Mouse (Mus musculus): ENCODE measurements around the gene Mmp8. TPM values are rescaled to one million over a fixed set of nuclear protein-coding genes. Genes with fewer than 3 reads are reported as not detected.

Gene Mmp8
- not detected in 2 replicates for polyA plus RNA-seq (2014; fragmentation: Nextera tagmentation; extraction: Ambion mirVana)

DNA sequence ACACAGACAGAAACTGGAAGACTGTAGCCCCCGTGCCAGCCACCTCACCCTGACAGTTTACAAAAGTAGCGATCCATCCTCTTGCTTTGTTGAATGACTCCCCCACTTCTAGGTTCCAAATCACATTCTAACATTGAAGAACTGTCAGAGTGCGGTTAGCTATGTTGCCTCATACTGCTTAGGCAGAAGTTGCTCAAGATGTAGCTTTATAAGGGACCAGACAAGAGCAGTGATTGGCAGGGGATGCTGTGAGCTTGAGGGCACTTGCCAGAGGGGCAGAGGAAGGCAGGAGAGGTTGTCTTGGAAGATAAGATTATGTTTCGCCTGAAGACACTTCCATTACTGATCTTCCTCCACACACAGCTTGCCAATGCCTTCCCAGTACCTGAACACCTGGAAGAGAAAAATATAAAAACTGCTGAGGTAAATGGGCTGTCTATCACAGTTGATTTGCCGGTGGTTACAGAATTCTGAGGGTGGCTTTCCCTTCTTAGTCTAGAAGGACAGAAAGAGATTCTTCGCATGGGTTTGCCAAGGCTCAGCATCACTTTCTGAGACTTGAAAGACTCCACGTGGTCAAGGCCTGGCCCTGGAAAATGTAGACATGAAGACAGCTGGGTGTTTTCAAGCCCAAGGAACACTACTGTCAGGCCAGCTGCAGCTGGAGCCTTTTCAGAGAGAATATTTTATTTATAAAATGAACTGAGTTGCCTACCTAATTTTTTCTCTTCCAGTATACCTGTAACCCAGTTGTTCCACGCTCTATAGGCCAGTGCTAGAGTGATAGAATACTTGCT lies at the start of gene Mmp8:
Mmp8 (plus strand) TSS at position 236 of the 797 bp plus-strand sequence.
- Histone ChIP-seq H3K27me3 (ENCODE audit: control insufficient read depth, insufficient read depth, low read length) (no peaks in the 10 kb centered on the region), H3K27ac (replicated peaks; ENCODE audit: low read depth, low read length) (no peak within 1 kb of the TSS), H3K9ac (replicated peaks; ENCODE audit: low read length) (no peak within 1 kb of the TSS), H3K4me2 (ENCODE audit: low read length) (no peak within 1 kb of the TSS), H3K4me3 (replicated peaks; ENCODE audit: low read depth, low read length) (no peak within 1 kb of the TSS), H3K36me3 (ENCODE audit: control insufficient read depth, insufficient read depth, low read length) (no peaks in the 10 kb centered on the region), H3K9me3 (ENCODE audit: control insufficient read depth, low read length) (no peaks in the 10 kb centered on the region), H3K4me1 (ENCODE audit: control insufficient read depth, insufficient read depth, low read length) (no peaks in the 10 kb centered on the region)
- no peak for ATAC-seq (ENCODE audit: low FRiP score, low TSS enrichment)
- no peak for DNase-seq
- WGBS: 86% methylated on average over 8 of the region's 8 CpGs

DNA sequence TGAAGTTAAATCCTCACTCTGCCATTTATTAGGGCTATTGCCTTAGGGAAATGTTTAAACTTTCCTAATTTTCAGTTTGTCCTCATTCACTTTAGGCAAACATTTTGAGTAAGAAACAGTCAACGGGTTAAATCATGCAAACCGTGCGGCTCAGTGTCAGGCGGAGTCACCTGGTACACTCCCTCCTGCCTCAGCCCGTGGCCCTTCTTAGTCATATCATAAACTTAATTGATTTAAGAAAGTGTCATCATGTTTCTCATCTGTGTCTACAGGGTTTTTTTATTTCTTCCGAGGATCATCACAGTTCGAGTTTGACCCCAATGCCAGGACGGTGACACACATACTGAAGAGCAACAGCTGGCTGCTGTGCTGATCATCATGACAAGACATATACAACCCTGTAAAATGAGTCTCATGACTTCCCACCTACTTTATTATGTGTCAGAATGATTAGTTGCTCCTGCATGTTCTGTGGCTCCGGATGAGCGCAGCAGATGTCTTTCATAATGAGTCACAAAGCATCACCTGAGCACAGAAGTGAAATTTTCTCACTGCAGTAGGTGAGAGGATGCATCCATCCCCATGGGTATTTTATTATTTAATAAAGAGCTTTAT lies 48.5 kb upstream of the Mmp8 start:
- DNase-seq (no peak), ATAC-seq (ENCODE audit: low FRiP score, low TSS enrichment) (no peak)
- Histone ChIP-seq H3K9me3 (ENCODE audit: control insufficient read depth, low read length) (no peaks in the 10 kb centered on the region), H3K4me3 (replicated peaks; ENCODE audit: low read depth, low read length) (no peak overlapping the region), H3K9ac (replicated peaks; ENCODE audit: low read length) (no peak overlapping the region), H3K27me3 (ENCODE audit: control insufficient read depth, insufficient read depth, low read length) (no peaks in the 10 kb centered on the region), H3K36me3 (ENCODE audit: control insufficient read depth, insufficient read depth, low read length) (no peaks in the 10 kb centered on the region), H3K4me1 (ENCODE audit: control insufficient read depth, insufficient read depth, low read length) (no peaks in the 10 kb centered on the region), H3K27ac (replicated peaks; ENCODE audit: low read depth, low read length) (no peak overlapping the region), H3K4me2 (ENCODE audit: low read length) (no peak overlapping the region)
- WGBS: 90% methylated on average over 10 of the region's 10 CpGs

DNA sequence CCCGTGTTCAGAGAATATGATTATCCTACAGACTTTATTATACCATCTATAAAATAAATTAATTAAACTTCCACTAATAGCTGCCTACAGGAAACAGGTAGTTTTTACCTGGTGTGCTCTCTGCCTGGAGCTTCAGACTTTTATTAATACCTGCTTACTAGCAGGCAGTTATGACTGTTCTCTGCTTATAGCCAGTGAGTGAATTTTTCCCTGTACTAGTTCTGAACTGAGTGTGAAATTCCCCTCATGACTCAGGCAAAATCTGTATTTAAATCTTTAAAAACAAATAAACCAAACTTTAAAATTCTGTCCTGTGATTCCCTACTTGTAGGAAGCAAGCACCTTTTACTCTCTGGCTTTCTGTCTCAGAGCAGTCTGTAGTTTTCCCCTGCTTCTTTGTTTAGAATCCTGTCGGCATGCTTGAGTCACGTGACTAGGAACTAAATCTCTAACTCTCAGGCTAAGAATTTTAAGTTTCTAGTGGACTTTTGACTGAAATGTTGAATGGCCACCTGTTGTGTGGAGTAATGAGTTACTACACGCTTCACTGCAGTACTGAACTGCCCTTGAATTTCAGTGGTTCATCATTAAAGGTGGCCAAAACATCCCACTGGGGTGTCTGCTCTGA lies 40.2 kb upstream of the Mmp8 start:
- H3K9ac ChIP-seq (replicated peaks; ENCODE audit: low read length): no peak overlapping the region
- no peaks in the 10 kb centered on the region for H3K4me1 ChIP-seq (ENCODE audit: control insufficient read depth, insufficient read depth, low read length)
- H3K9me3 ChIP-seq (ENCODE audit: control insufficient read depth, low read length): no peaks in the 10 kb centered on the region
- no peak overlapping the region for H3K4me3 ChIP-seq (replicated peaks; ENCODE audit: low read depth, low read length)
- no peak overlapping the region for H3K27ac ChIP-seq (replicated peaks; ENCODE audit: low read depth, low read length)
- no peaks in the 10 kb centered on the region for H3K27me3 ChIP-seq (ENCODE audit: control insufficient read depth, insufficient read depth, low read length)
- H3K4me2 ChIP-seq (ENCODE audit: low read length): no peak overlapping the region
- WGBS: 53% methylated on average over 4 of the region's 4 CpGs
- ATAC-seq (ENCODE audit: low FRiP score, low TSS enrichment): no peak
- H3K36me3 ChIP-seq (ENCODE audit: control insufficient read depth, insufficient read depth, low read length): no peaks in the 10 kb centered on the region
- DNase-seq: no peak

DNA sequence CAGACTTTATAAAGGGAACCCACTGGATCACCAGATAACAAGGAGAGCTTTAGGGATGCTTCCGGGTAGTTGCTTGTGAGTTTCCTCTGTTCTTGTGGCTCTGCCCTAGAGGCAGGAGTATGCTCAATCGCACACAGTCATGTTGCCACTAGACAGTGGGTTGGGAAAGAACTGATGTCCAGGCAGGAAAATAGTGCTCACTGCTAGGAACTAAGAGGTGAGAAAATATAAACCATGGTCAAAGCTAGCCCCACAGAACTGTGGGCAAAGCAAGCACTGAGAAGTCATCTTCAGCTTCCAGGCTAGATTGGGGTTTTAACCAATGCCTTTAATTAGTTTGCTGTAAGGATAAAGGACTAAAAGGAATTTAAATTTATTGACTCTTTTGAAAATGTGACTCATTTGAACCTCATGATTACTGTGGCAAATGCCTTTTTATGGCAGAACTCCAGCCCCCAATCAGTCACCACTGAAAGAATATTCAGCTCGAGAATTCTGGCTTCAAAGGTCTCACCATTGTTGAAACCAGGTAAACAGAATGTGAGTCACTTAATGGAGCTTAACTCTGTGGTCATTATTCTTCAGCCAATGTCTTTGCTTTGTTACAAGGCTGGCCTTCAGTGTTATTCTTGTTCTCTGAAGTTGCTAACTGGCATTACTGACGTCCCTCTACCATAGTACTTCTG lies 31.9 kb upstream of the Mmp8 start:
- H3K36me3 ChIP-seq (ENCODE audit: control insufficient read depth, insufficient read depth, low read length): no peaks in the 10 kb centered on the region
- H3K4me1 ChIP-seq (ENCODE audit: control insufficient read depth, insufficient read depth, low read length): no peaks in the 10 kb centered on the region
- no peak overlapping the region for H3K4me3 ChIP-seq (replicated peaks; ENCODE audit: low read depth, low read length)
- no peaks in the 10 kb centered on the region for H3K9me3 ChIP-seq (ENCODE audit: control insufficient read depth, low read length)
- no peaks in the 10 kb centered on the region for H3K27me3 ChIP-seq (ENCODE audit: control insufficient read depth, insufficient read depth, low read length)
- no peak for DNase-seq
- no peak for ATAC-seq (ENCODE audit: low FRiP score, low TSS enrichment)
- 78% methylated on average over 4 of the region's 4 CpGs for WGBS
- H3K9ac ChIP-seq (replicated peaks; ENCODE audit: low read length): no peak overlapping the region
- H3K4me2 ChIP-seq (ENCODE audit: low read length): no peak overlapping the region
- H3K27ac ChIP-seq (replicated peaks; ENCODE audit: low read depth, low read length): no peak overlapping the region

DNA sequence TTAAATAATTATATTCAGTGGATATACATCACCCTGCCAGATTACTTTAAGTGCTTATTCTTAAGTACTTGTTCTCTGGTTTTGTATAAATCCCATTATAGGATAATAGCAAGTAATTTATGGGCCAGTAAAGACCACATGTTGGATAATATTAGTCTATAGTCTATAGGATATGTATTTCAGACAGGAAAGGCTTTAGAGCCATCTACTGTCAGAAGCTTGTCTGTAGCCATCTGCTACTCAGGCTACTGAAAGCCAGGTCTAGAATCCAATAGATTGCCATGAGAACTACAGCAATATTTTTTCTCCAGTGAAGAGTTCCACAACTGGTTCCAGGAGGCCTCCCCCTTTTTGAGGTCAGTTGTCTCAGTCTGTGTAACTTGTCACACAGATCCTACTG lies 15.5 kb upstream of the Mmp8 start:
- Histone ChIP-seq H3K4me3 (replicated peaks; ENCODE audit: low read depth, low read length) (no peak overlapping the region), H3K27ac (replicated peaks; ENCODE audit: low read depth, low read length) (no peak overlapping the region), H3K4me1 (ENCODE audit: control insufficient read depth, insufficient read depth, low read length) (no peaks in the 10 kb centered on the region), H3K9ac (replicated peaks; ENCODE audit: low read length) (no peak overlapping the region), H3K9me3 (ENCODE audit: control insufficient read depth, low read length) (0 out of 2 replicates have a peak, but pooled peaks cover 2% of the 10 kb centered on the region), H3K36me3 (ENCODE audit: control insufficient read depth, insufficient read depth, low read length) (no peaks in the 10 kb centered on the region), H3K27me3 (ENCODE audit: control insufficient read depth, insufficient read depth, low read length) (no peaks in the 10 kb centered on the region), H3K4me2 (ENCODE audit: low read length) (no peak overlapping the region)
- ATAC-seq (ENCODE audit: low FRiP score, low TSS enrichment) (no peak), DNase-seq (no peak)

DNA sequence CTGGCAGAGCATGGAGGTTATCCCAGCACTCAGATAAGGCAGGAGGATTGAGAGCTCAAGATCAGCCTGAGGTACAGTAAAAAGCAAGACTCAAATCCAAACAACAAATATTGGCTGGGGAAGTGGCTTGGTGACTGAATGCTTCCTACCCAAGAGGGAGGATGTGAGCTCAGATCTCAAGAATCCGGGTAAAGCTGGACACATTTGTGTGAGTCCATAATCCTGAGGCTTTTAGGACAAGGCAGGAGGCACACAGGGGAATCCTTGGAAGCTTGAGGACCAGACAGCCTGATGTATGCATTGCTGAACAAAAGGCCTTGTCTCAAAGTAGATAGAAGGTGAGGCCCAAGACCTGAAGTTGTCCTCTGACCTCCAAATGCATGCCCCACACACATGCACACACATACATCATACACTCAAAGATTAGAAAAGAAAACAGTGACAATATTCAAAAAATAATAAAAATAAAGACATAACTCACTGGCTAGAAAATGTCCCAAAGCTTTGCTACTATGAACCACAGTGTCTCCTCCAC lies 13.3 kb upstream of the Mmp8 start:
- H3K27me3 ChIP-seq (ENCODE audit: control insufficient read depth, insufficient read depth, low read length): no peaks in the 10 kb centered on the region
- H3K9ac ChIP-seq (replicated peaks; ENCODE audit: low read length): no peak overlapping the region
- ATAC-seq (ENCODE audit: low FRiP score, low TSS enrichment) (no peak), DNase-seq (no peak)
- no peaks in the 10 kb centered on the region for H3K36me3 ChIP-seq (ENCODE audit: control insufficient read depth, insufficient read depth, low read length)
- H3K9me3 ChIP-seq (ENCODE audit: control insufficient read depth, low read length): no peaks in the 10 kb centered on the region
- no peak overlapping the region for H3K4me2 ChIP-seq (ENCODE audit: low read length)
- WGBS: 67% methylated on average over 1 of the region's 1 CpGs
- H3K4me1 ChIP-seq (ENCODE audit: control insufficient read depth, insufficient read depth, low read length): no peaks in the 10 kb centered on the region
- no peak overlapping the region for H3K27ac ChIP-seq (replicated peaks; ENCODE audit: low read depth, low read length)
- no peak overlapping the region for H3K4me3 ChIP-seq (replicated peaks; ENCODE audit: low read depth, low read length)

DNA sequence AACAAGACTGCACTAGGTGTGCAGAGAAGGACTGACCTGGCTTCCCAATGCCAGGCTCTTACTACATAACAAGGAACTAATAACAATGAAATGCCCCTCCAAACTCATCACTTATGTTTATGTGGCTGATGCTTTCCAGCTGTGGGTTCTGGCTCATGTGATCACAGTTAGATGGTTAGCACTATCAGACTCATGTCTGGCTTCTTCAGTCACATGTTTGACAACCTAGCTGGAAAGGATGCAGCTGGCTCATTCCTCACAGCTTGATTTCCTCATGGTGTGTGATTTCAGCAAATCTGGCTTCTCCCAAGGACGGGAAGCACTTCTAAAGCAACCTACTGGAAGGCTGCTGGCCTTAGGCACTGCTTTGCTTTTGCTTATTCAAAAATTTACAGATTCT lies 12.8 kb upstream of the Mmp8 start:
- H3K27ac ChIP-seq (replicated peaks; ENCODE audit: low read depth, low read length): no peak overlapping the region
- no peak overlapping the region for H3K4me2 ChIP-seq (ENCODE audit: low read length)
- H3K27me3 ChIP-seq (ENCODE audit: control insufficient read depth, insufficient read depth, low read length): no peaks in the 10 kb centered on the region
- no peak overlapping the region for H3K4me3 ChIP-seq (replicated peaks; ENCODE audit: low read depth, low read length)
- WGBS: 68% methylated on average over 1 of the region's 1 CpGs
- H3K4me1 ChIP-seq (ENCODE audit: control insufficient read depth, insufficient read depth, low read length): no peaks in the 10 kb centered on the region
- DNase-seq (no peak), ATAC-seq (ENCODE audit: low FRiP score, low TSS enrichment) (no peak)
- no peak overlapping the region for H3K9ac ChIP-seq (replicated peaks; ENCODE audit: low read length)
- no peaks in the 10 kb centered on the region for H3K36me3 ChIP-seq (ENCODE audit: control insufficient read depth, insufficient read depth, low read length)
- H3K9me3 ChIP-seq (ENCODE audit: control insufficient read depth, low read length): no peaks in the 10 kb centered on the region

DNA sequence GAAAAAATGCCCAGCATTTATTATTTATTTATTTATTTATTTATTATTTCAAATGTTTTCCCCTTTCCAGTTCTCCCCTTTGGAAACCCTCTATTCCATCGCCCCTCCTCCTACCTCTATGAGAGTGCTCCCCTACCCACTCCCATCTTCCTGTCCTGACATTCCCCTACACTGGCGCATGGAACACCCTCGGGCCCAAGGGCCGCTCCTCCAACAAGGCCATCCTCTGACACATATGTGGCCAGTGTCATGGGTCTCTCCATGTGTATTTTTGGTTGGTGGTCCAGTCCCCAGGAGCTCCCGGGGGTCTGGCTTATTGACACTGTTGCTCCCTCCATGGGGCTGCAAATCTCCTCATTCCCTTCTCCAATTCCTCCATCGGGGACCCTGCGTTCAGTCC lies 12.3 kb upstream of the Mmp8 start:
- H3K4me3 ChIP-seq (replicated peaks; ENCODE audit: low read depth, low read length): no peak overlapping the region
- no peak overlapping the region for H3K9ac ChIP-seq (replicated peaks; ENCODE audit: low read length)
- no peak overlapping the region for H3K27ac ChIP-seq (replicated peaks; ENCODE audit: low read depth, low read length)
- no peaks in the 10 kb centered on the region for H3K4me1 ChIP-seq (ENCODE audit: control insufficient read depth, insufficient read depth, low read length)
- no peaks in the 10 kb centered on the region for H3K27me3 ChIP-seq (ENCODE audit: control insufficient read depth, insufficient read depth, low read length)
- no peaks in the 10 kb centered on the region for H3K9me3 ChIP-seq (ENCODE audit: control insufficient read depth, low read length)
- H3K36me3 ChIP-seq (ENCODE audit: control insufficient read depth, insufficient read depth, low read length): no peaks in the 10 kb centered on the region
- no peak; the same call in 1 of the 2 replicates for ATAC-seq (ENCODE audit: low FRiP score, low TSS enrichment)
- DNase-seq: no peak
- no peak overlapping the region for H3K4me2 ChIP-seq (ENCODE audit: low read length)
- 90% methylated on average over 7 of the region's 7 CpGs for WGBS
